8 mouse cellular contexts compared by ENCODE assay signal in the genomic region with DNA sequence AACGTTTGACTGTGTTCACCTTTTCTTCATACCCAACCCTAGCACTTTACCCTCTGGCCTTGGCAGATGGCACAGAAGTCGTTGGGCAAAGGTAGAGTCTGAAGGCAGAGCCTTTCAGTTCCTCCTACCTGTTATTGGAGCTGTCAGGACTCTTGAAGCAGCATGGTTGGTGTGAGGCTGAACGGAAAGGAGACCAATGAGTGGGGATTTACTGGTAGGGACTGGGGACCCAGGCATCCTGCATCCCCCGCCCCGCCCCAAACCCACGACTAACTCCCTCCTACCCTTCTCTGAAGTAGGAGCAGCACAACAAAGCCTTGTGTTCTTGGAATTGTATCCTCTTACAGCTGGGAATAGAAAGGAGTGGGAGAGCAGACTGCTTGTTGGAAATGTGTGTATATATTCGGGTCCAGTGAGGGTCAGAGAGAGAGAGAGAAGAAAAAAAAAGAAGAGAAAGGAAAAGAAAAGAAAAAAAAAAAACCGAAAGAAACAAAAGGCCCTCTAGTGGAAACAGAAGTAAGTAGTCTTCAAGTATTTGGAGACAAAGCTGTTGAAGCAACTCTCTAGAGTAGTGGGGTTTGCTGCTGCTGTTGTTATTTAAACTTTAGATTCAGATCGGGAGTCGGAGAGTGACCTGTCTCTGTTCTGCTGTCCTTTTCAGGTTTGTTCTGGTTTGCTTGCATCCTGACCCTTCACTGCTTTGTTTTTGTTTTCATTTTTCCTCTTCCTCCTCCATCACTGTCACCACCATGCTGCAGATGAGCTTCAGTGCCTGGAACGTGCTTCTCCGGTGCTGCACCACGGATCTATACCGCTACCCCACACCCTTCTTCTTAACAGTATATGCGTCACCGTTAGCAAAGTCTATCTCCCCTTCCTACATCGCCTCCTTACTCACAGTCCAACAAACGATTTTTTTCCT. TPM values are rescaled to one million over a fixed set of nuclear protein-coding genes. Genes with fewer than 3 reads are reported as not detected.
DNase-seq lines count a peak whose midpoint lies in the region; ATAC-seq lines count a peak whose summit lies in the region.

Gene Dgka, minus strand, starts transcription at position 176 of the 922 bp plus-strand sequence.

- DNase-seq in spleen, adult 18-20 months, result peak; percentile 49 to 57
- no peak for DNase-seq in spleen, adult 12 weeks (ENCODE audit: low spot score)
- peak; percentile 22 for DNase-seq in embryo, embryonic 11 days
- peak; percentile 23 to 25 for DNase-seq in heart, postnatal 14 days
- DNase-seq in limb, embryonic 11.5 days (ENCODE audit: low spot score), result peak; percentile 29
- peak; percentile 81 for DNase-seq in thymus, postnatal 25 days
- no peak for DNase-seq in cerebellum, adult 9-10 months

- H3K4me2 ChIP-seq in limb, embryonic 11.5 days (ENCODE audit: low read depth, severe bottlenecking), result peak within 1 kb of the TSS; percentile 71
- H3K4me2 ChIP-seq in midbrain, embryonic 15.5 days, result peak within 1 kb of the TSS; percentile 95

- H3K27me3 ChIP-seq in limb, embryonic 11.5 days (ENCODE audit: control insufficient read depth, insufficient read depth, low read length), result peaks cover 15% of the 10 kb centered on the region
- H3K27me3 ChIP-seq in midbrain, embryonic 15.5 days (replicated peaks), result peaks cover 43% of the 10 kb centered on the region

- H3K4me3 ChIP-seq in limb, embryonic 11.5 days (ENCODE audit: low read depth, low read length), result peak within 1 kb of the TSS; percentile 54
- H3K4me3 ChIP-seq in midbrain, embryonic 15.5 days, result peak within 1 kb of the TSS; percentile 61

- peak within 1 kb of the TSS; percentile 75 for H3K9ac ChIP-seq in limb, embryonic 11.5 days (ENCODE audit: low read length)
- H3K9ac ChIP-seq in midbrain, embryonic 15.5 days, result peak within 1 kb of the TSS; percentile 70

- H3K36me3 ChIP-seq in limb, embryonic 11.5 days (ENCODE audit: control insufficient read depth, insufficient read depth, low read length), result no peaks in the 10 kb centered on the region
- no peaks in the 10 kb centered on the region for H3K36me3 ChIP-seq in midbrain, embryonic 15.5 days (replicated peaks)

- no peaks in the 10 kb centered on the region for H3K9me3 ChIP-seq in limb, embryonic 11.5 days (ENCODE audit: control insufficient read depth, low read length)
- H3K9me3 ChIP-seq in midbrain, embryonic 15.5 days, result no peaks in the 10 kb centered on the region

- 21% methylated on average over 18 of the region's 18 CpGs for WGBS in limb, embryonic 11.5 days
- 20% methylated on average over 18 of the region's 18 CpGs for WGBS in midbrain, embryonic 15.5 days

- H3K4me1 ChIP-seq in limb, embryonic 11.5 days (ENCODE audit: control insufficient read depth, insufficient read depth, low read length), result peaks cover 8% of the 10 kb centered on the region
- H3K4me1 ChIP-seq in midbrain, embryonic 15.5 days, result peaks cover 37% of the 10 kb centered on the region

- H3K27ac ChIP-seq in limb, embryonic 11.5 days (replicated peaks; ENCODE audit: low read depth, low read length), result no peak within 1 kb of the TSS
- 0 out of 2 replicates have a peak within 1 kb of the TSS, but pooled peaks have one; percentile 9 for H3K27ac ChIP-seq in midbrain, embryonic 15.5 days

- intact Hi-C loops in heart, postnatal 14 days (cut with DNase I), result no loop called here

- no peak for ATAC-seq in limb, embryonic 11.5 days (ENCODE audit: insufficient number of reproducible peaks, low FRiP score, low TSS enrichment, low read depth)
- no peak for ATAC-seq in midbrain, embryonic 15.5 days (replicated peaks)

RNA-seq across cellular contexts. Expression of gene Dgka, which starts in this region (rescaled TPM):
- 10 to 100 TPM; 12.4 to 15.7 TPM for total RNA-seq in heart, postnatal 14 days (2021)
- polyA plus RNA-seq in limb, embryonic 11.5 days (2014; fragmentation: Nextera tagmentation; extraction: Ambion mirVana), result 5.4 and 6.5 TPM in 2 replicates
- 7.6 and 7.8 TPM in 2 replicates for polyA plus RNA-seq in midbrain, embryonic 15.5 days (2015; fragmentation: Nextera tagmentation; extraction: Ambion mirVana)

Comparison
In these comparisons a context has a peak if more than half of its experiments do, and no peak if none do; other contexts are left out.
1. DNase-seq: peak in spleen, adult 18-20 months (2 of 2), embryo, embryonic 11 days (single experiment), heart, postnatal 14 days (2 of 2), limb, embryonic 11.5 days (single experiment) and thymus, postnatal 25 days (single experiment); none in spleen, adult 12 weeks (single experiment) and cerebellum, adult 9-10 months (single experiment).